Mouse (Mus musculus) embryonic fibroblast, embryonic 13.5 days (primary cell): ENCODE results near the gene Coro6. TPM values are rescaled to one million over a fixed set of nuclear protein-coding genes. Genes with fewer than 3 reads are reported as not detected.

Source experiments
- H3K27ac ChIP-seq: 2 replicates; pipeline ENCODE4 v1.5.1; 2012; ENCODE audit warnings: low read length, control low read depth, inconsistent platforms; ENCODE audit not compliant: insufficient read depth
- H3K4me1 ChIP-seq: 2 replicates; pipeline ENCODE4 v1.6.1; 2011; ENCODE audit warnings: low read length; ENCODE audit not compliant: control insufficient read depth, insufficient read depth
- H3K4me3 ChIP-seq: 2 replicates; pipeline ENCODE4 v1.5.1; 2011; ENCODE audit warnings: mild to moderate bottlenecking, control low read depth, low read length; ENCODE audit not compliant: insufficient read depth
- CTCF ChIP-seq: IDR thresholded peaks from 2 replicates; pipeline ENCODE4 v1.5.1; 2011; ENCODE audit warnings: mild to moderate bottlenecking, control low read depth, low read length, moderate library complexity, borderline replicate concordance; ENCODE audit not compliant: insufficient read depth
- POLR2A ChIP-seq: IDR thresholded peaks from 2 replicates; pipeline ENCODE4 v1.6.1; 2011; ENCODE audit warnings: low read depth, mild to moderate bottlenecking, control low read depth, low read length, moderate library complexity
- polyA plus RNA-seq: library from polyadenylated mRNA; stranded (reverse); fragments of >200 nt; gene quantifications from 2 replicates; pipeline ENCODE4 v1.2.4, GENCODE M21; 2011; ENCODE audit warnings: low read depth; ENCODE audit not compliant: missing spikeins, insufficient read length

Coro6 gene
- polyA plus RNA-seq, 1 experiment, result 2.1 TPM

- Histone ChIP-seq H3K4me1 (peaks cover 21% of the 10 kb centered on the region), H3K4me3 (peak overlapping the region; percentile 78; the same call in 1 of the 2 replicates), H3K27ac (peak overlapping the region; percentile 91)
- TF ChIP-seq POLR2A (peak; percentile 74), CTCF (no peak)
Measured at GRCm38 (mm10) chr11:77491502-77492291, 29.5 kb downstream of the Coro6 start.

GRCm38 (mm10) chr11:77492311-77492871 is 30.2 kb downstream of the Coro6 start:
- TF ChIP-seq CTCF (no peak), POLR2A (peak; percentile 20; the same call in 1 of the 2 replicates)
- H3K27ac ChIP-seq, result peak overlapping the region; percentile 91
- H3K4me1 ChIP-seq, result peaks cover 21% of the 10 kb centered on the region
- peak overlapping the region; percentile 78 for H3K4me3 ChIP-seq

DNA sequence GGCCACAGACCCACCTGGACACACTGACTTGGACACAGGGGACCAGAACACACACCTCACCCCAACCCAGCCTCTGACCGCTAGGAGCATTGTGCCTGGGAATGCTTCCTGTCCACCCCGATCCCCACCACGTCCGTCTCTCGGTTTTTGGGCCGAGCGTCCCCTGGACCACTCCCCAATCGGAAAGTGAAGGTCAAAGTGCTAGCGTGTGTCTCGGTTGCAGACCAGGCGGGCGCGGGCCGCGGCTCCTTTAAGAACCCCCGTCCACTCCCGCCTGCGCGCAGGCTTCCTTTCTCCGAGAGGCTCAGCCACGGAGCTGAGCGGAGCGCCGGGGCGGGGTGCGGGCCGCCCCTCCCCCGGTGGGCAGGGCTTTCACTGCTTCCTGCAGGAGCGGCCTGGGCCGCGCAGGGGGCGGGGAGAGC is 30.7 kb downstream of the Coro6 start:
- Histone ChIP-seq H3K4me3 (peak overlapping the region; percentile 78), H3K4me1 (peaks cover 24% of the 10 kb centered on the region), H3K27ac (peak overlapping the region; percentile 89)
- TF ChIP-seq CTCF, result no peak
- TF ChIP-seq POLR2A, result 0 out of 2 replicates have a peak, but pooled peaks have one; percentile 51

DNA sequence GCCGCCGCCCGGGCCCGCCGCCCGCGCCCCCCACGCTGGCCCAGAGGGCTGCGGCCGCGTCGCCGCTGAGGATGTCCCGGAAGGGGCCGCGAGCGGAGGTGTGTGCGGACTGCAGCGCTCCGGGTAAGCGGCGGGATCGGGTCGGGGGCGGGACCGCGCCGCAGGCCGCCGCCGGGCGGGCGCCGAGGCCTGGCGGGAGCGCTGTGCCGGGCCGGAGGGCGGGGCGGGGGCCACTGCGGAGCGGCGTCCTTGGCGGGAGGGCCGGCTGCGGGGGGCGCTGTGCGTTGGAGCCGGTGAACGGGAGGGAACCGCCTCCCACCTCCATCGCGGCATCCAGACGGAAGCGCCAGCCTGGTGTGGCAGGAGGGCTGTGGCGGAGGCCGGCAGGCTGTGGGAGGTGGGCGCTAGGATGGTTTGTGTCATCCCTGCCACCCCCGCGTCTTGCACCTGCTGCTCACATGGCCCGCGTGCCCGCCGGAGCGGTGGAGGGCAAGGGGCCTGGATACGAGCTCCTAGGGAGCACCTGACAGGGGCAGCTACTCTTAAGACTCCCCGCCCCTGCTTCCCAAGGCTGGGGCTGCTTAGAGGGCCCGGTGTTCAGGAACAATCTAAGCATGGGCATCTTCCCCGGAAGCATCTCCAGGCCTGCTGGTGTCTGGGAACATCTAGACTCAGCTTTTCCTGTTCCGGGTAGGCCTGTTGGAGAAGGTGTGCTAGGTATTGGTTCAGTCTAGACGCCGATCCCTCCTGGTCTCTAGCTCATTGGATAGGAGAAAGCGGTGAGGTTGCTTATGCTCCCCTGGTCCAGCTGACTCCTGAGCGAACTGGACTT is 31.5 kb downstream of the Coro6 start, which contains the start of gene Git1:
Gene Git1, plus strand, starts transcription at position 51 of the 832 bp plus-strand sequence.
- TF ChIP-seq POLR2A, result 0 out of 2 replicates have a peak, but pooled peaks have one; percentile 7
- no peak for TF ChIP-seq CTCF
- H3K27ac ChIP-seq, result peak within 1 kb of the TSS; percentile 89
- peaks cover 31% of the 10 kb centered on the region for H3K4me1 ChIP-seq
- H3K4me3 ChIP-seq, result peak within 1 kb of the TSS; percentile 78

DNA sequence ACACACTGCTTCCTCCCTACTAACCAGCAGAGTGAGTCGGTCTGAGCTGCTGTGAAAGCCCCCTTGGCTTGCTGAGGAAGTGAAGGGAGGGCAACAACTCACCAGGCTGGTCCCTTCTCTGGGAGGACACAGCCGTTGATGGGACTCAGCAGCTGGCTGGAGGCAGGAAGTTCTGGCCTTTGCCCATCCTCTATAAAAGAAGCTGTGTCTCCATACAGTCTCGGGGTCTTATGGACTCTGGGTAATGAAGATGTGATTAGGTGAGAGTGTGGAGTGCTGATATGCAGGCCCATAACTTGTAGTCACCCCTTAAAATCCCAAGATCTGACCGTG is 32.1 kb downstream of the Coro6 start:
- no peak for TF ChIP-seq CTCF
- no peak for TF ChIP-seq POLR2A
- H3K4me1 ChIP-seq, result peaks cover 31% of the 10 kb centered on the region
- peak overlapping the region; percentile 77 for H3K4me3 ChIP-seq

DNA sequence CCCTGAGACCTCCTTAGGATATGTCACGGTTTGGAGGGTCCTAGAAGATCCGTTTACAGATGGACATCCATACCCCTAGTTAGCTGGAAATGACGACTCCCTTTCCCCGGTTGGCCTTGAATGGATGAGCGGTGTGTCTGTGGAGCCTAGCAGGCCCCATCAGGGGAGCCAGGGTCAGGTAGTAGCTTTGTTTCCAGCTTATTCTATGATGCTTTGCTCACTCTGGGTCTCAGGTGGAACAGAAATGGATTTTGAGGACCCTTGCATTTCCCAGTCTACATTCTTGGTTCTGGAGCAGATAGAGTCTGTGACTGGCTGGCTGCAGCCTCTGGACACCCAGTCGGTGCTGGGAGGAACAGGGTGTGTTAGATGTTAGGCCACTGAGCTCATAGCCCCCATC is 32.6 kb downstream of the Coro6 start:
- peak overlapping the region; percentile 77 for H3K4me3 ChIP-seq
- TF ChIP-seq CTCF (no peak), POLR2A (no peak)
- peaks cover 31% of the 10 kb centered on the region for H3K4me1 ChIP-seq
- no peak overlapping the region for H3K27ac ChIP-seq

More for the DNA sequence above, 32.1 kb downstream of the Coro6 start:
- H3K27ac ChIP-seq, result no peak overlapping the region

- H3K4me1 ChIP-seq, result peaks cover 26% of the 10 kb centered on the region
Measured at GRCm38 (mm10) chr11:77495507-77495906, 33.3 kb downstream of the Coro6 start.

DNA sequence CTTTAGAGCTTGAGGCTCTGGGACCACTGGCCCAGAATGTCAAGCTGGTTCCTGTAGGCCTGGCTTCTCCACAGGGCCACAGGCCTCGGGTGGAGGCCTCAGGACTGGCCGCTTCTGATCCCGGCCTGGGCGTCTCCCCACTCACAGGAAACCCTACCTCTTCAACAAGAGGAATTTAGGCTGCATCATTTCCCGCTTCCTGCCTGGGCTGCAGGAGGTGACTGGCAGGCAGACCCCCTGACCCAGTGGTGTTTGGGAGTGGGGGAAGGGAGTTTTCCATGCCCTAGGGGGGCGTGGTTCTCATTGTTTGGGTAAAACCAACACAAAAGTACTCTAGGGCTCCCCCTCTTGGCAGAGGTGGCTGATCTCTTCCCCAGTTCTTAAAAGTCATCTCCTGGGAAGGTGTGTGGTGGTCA is 35.1 kb downstream of the Coro6 start:
- peaks cover 25% of the 10 kb centered on the region for H3K4me1 ChIP-seq
- TF ChIP-seq POLR2A (no peak), CTCF (no peak)

More at GRCm38 (mm10) chr11:77495507-77495906, 33.3 kb downstream of the Coro6 start:
- no peak overlapping the region for H3K4me3 ChIP-seq
- no peak for TF ChIP-seq POLR2A
- H3K27ac ChIP-seq, result no peak overlapping the region

DNA sequence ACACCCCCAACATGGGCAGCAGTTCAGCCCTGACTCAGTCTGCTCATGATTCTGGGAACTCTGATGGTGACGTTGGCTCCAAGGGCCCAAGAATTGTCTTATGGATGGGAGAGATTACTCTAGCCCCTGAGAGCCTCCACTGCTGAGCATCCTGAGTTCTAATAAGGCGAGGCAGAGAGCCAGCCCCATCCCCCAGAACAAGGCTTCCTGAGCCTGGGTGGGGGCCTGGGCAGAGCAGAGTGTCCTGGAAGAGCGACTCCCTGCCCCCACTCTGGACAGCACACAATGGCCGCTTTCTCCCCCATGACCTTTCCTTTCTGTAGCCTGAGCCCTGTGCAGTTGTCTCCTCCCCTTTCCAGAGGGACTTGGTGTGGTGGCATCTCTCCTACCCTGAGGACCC is 35.6 kb downstream of the Coro6 start:
- TF ChIP-seq CTCF (no peak), POLR2A (no peak)
- Histone ChIP-seq H3K4me3 (no peak overlapping the region), H3K27ac (no peak overlapping the region), H3K4me1 (peaks cover 25% of the 10 kb centered on the region)

More for the DNA sequence above, 35.1 kb downstream of the Coro6 start:
- no peak overlapping the region for H3K4me3 ChIP-seq
- H3K27ac ChIP-seq, result no peak overlapping the region
